Comparison of ENCODE assay signal across 8 mouse cellular contexts in the genomic region with DNA sequence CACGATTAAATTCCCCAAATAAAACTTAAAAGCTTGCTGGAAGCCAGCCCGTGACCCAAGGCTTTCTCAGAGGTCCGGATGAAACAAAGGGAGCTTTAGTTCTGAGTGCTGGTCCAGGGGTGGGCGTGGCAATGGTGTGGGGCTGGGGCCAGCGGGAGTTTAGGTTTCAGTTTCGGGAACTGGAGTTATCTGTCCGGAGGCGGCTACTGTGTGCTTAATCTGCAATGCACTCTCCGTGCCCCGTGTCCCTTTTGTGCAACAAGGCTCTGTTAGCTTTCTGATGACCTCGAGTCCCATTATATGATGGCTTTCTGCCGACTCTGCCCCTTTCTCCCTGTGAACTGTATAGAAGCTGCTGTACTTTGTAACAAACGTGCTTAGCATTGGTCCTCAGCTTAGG. TPM values are rescaled to one million over a fixed set of nuclear protein-coding genes. Genes with fewer than 3 reads are reported as not detected.
DNase-seq lines count a peak whose midpoint lies in the region; ATAC-seq lines count a peak whose summit lies in the region.

No protein-coding gene starts in this region.

- H3K4me2 ChIP-seq in forebrain, embryonic 15.5 days (replicated peaks), result peak overlapping the region; percentile 23
- peak overlapping the region; percentile 14; the same call in 1 of the 2 replicates for H3K4me2 ChIP-seq in midbrain, embryonic 16.5 days (ENCODE audit: low read length)

- intact Hi-C loops in left cerebral cortex, postnatal 25 days (cut with DNase I), result no loop called here

- H3K27me3 ChIP-seq in forebrain, embryonic 15.5 days, result no peaks in the 10 kb centered on the region
- H3K27me3 ChIP-seq in hindbrain, embryonic 10.5 days (ENCODE audit: insufficient read depth, poor library complexity, severe bottlenecking), result 0 out of 2 replicates have a peak, but pooled peaks cover 2% of the 10 kb centered on the region
- H3K27me3 ChIP-seq in midbrain, embryonic 16.5 days (ENCODE audit: control insufficient read depth, insufficient read depth, low read depth, low read length), result no peaks in the 10 kb centered on the region

- H3K4me1 ChIP-seq in forebrain, embryonic 15.5 days, result peaks cover 4% of the 10 kb centered on the region; the same call in 1 of the 2 replicates
- peaks cover 22% of the 10 kb centered on the region for H3K4me1 ChIP-seq in hindbrain, embryonic 10.5 days (replicated peaks)
- H3K4me1 ChIP-seq in midbrain, embryonic 16.5 days (ENCODE audit: control insufficient read depth, insufficient read depth, low read length), result 0 out of 2 replicates have a peak, but pooled peaks cover 3% of the 10 kb centered on the region

- 3% methylated on average over 13 of the region's 13 CpGs for WGBS in forebrain, embryonic 15.5 days
- WGBS in hindbrain, embryonic 10.5 days, result 8% methylated on average over 13 of the region's 13 CpGs
- 8% methylated on average over 13 of the region's 13 CpGs for WGBS in midbrain, embryonic 16.5 days

- no peak for ATAC-seq in forebrain, embryonic 15.5 days (replicated peaks)
- ATAC-seq in midbrain, embryonic 16.5 days, result no peak

- H3K4me3 ChIP-seq in forebrain, embryonic 15.5 days, result peak overlapping the region; percentile 16; the same call in 1 of the 2 replicates
- H3K4me3 ChIP-seq in hindbrain, embryonic 10.5 days, result peak overlapping the region; percentile 37
- H3K4me3 ChIP-seq in midbrain, embryonic 16.5 days (ENCODE audit: low read depth, low read length), result 0 out of 2 replicates have a peak overlapping the region, but pooled peaks have one; percentile 2

- peak; percentile 40 for DNase-seq in urinary bladder, postnatal 25 days (ENCODE audit: low spot score)
- no peak for DNase-seq in urinary bladder, postnatal 10 days (ENCODE audit: low spot score)
- peak; percentile 51 for DNase-seq in hindbrain, embryonic 10.5 days (ENCODE audit: low spot score)
- peak; percentile 65 for DNase-seq in liver
- DNase-seq in layer of hippocampus, adult 8-10 months (ENCODE audit: low spot score in 2 of 2), result no peak
- DNase-seq in left cerebral cortex, postnatal 25 days (ENCODE audit: low spot score in 2 of 2), result no peak

- H3K27ac ChIP-seq in forebrain, embryonic 15.5 days (replicated peaks), result no peak overlapping the region
- H3K27ac ChIP-seq in hindbrain, embryonic 10.5 days, result peak overlapping the region; percentile 51; the same call in 1 of the 2 replicates
- H3K27ac ChIP-seq in midbrain, embryonic 16.5 days (ENCODE audit: low read length), result no peak overlapping the region

- no peaks in the 10 kb centered on the region for H3K9me3 ChIP-seq in forebrain, embryonic 15.5 days
- no peaks in the 10 kb centered on the region for H3K9me3 ChIP-seq in hindbrain, embryonic 10.5 days
- H3K9me3 ChIP-seq in midbrain, embryonic 16.5 days (replicated peaks; ENCODE audit: control insufficient read depth, low read length, poor library complexity, severe bottlenecking), result no peaks in the 10 kb centered on the region

- no peaks in the 10 kb centered on the region for H3K36me3 ChIP-seq in forebrain, embryonic 15.5 days
- no peaks in the 10 kb centered on the region for H3K36me3 ChIP-seq in hindbrain, embryonic 10.5 days
- H3K36me3 ChIP-seq in midbrain, embryonic 16.5 days (ENCODE audit: control insufficient read depth, insufficient read depth, low read length), result no peaks in the 10 kb centered on the region

- no peak overlapping the region for H3K9ac ChIP-seq in forebrain, embryonic 15.5 days (replicated peaks)
- 0 out of 2 replicates have a peak overlapping the region, but pooled peaks have one; percentile 4 for H3K9ac ChIP-seq in midbrain, embryonic 16.5 days (ENCODE audit: low read depth, low read length)

RNA-seq across cellular contexts. Expression of gene Padi4, which starts 3.6 kb away (rescaled TPM):
- 0.06 TPM in 1 of 2 replicates, not detected in the other for polyA plus RNA-seq in forebrain, embryonic 15.5 days (2015; fragmentation: Nextera tagmentation; extraction: Ambion mirVana)
- 0.35 and 0.51 TPM in 2 replicates for polyA plus RNA-seq in hindbrain, embryonic 10.5 days (2016; fragmentation: Nextera tagmentation; extraction: Ambion mirVana)
- polyA plus RNA-seq in midbrain, embryonic 16.5 days (2015; fragmentation: Nextera tagmentation; extraction: Ambion mirVana), result 0.20 and 0.25 TPM in 2 replicates
- under 1 TPM in 1 of 4 experiments, not detected in 3; 0.18 TPM for total RNA-seq in layer of hippocampus, adult 8-10 months (2022)
- not detected for total RNA-seq in left cerebral cortex, postnatal 25 days (2021)

RNA-seq across cellular contexts. Expression of gene Padi6, which starts 28.0 kb away (rescaled TPM):
- polyA plus RNA-seq in forebrain, embryonic 15.5 days (2015; fragmentation: Nextera tagmentation; extraction: Ambion mirVana), result 0.06 and 0.10 TPM in 2 replicates
- polyA plus RNA-seq in hindbrain, embryonic 10.5 days (2016; fragmentation: Nextera tagmentation; extraction: Ambion mirVana), result 0.06 TPM in 1 of 2 replicates, not detected in the other
- polyA plus RNA-seq in midbrain, embryonic 16.5 days (2015; fragmentation: Nextera tagmentation; extraction: Ambion mirVana), result not detected in 2 replicates
- total RNA-seq in layer of hippocampus, adult 8-10 months (2022), result not detected
- total RNA-seq in left cerebral cortex, postnatal 25 days (2021), result under 1 TPM; 0.32 to 0.44 TPM

RNA-seq across cellular contexts. Expression of gene Padi3, which starts 40.0 kb away (rescaled TPM):
- polyA plus RNA-seq in forebrain, embryonic 15.5 days (2015; fragmentation: Nextera tagmentation; extraction: Ambion mirVana), result not detected in 2 replicates
- 0.08 and 0.10 TPM in 2 replicates for polyA plus RNA-seq in hindbrain, embryonic 10.5 days (2016; fragmentation: Nextera tagmentation; extraction: Ambion mirVana)
- not detected in 2 replicates for polyA plus RNA-seq in midbrain, embryonic 16.5 days (2015; fragmentation: Nextera tagmentation; extraction: Ambion mirVana)
- not detected for total RNA-seq in layer of hippocampus, adult 8-10 months (2022)
- not detected for total RNA-seq in left cerebral cortex, postnatal 25 days (2021)

Comparison
In these comparisons a context has a peak if more than half of its experiments do, and no peak if none do; other contexts are left out.
1. DNase-seq: peak in urinary bladder, postnatal 25 days (single experiment), hindbrain, embryonic 10.5 days (single experiment) and liver (single experiment); none in urinary bladder, postnatal 10 days (single experiment), layer of hippocampus, adult 8-10 months (0 of 2) and left cerebral cortex, postnatal 25 days (0 of 2).
2. Peak in every context shown above with its lines, with median percentiles within 50 percentile points of each other: H3K4me3 ChIP-seq.